Mouse (Mus musculus): ENCODE measurements around the gene Gk5. TPM values are rescaled to one million over a fixed set of nuclear protein-coding genes. Genes with fewer than 3 reads are reported as not detected.

Gene Gk5
- polyA plus RNA-seq, 1 experiment from 2014 or later = 7.4 TPM

DNA sequence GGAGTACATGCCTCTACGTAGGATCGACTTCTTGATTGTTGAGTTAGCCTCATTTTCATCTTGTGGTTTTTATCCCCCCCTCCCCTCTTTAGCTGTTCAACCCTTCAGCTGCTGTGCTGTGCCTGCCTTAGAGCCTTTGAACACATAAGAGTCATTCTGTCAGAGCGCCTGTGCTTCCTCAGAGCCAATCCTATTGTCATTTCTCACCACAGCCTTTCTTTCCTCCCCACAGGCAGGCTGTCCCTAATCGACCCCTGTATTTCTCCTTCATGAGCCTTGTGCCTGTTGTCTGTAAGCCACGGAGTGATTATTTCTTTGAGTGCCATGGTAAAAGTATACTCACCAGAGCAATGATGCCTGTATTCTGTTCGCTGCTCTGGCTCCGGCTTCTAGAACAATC, 16.3 kb downstream of the Gk5 start:
- DNase-seq (ENCODE audit: low spot score) (no peak), ATAC-seq (ENCODE audit: low read depth) (no peak)
- no peak overlapping the region for H3K4me3 ChIP-seq (ENCODE audit: low read depth, low read length)
- WGBS = 60% methylated on average over 7 of the region's 7 CpGs
- peaks cover 3% of the 10 kb centered on the region; the same call in 1 of the 2 replicates for H3K4me1 ChIP-seq (ENCODE audit: control insufficient read depth, insufficient read depth, low read length)
- H3K36me3 ChIP-seq (ENCODE audit: control insufficient read depth, insufficient read depth, low read length) = peaks cover 13% of the 10 kb centered on the region; the same call in 1 of the 2 replicates
- no peaks in the 10 kb centered on the region for H3K9me3 ChIP-seq (ENCODE audit: control insufficient read depth, low read length)
- H3K27ac ChIP-seq (replicated peaks; ENCODE audit: low read depth, low read length) = no peak overlapping the region; the same call in 1 of the 2 replicates
- no peak overlapping the region for H3K4me2 ChIP-seq (ENCODE audit: low read depth, low read length)
- H3K9ac ChIP-seq (ENCODE audit: low read depth, low read length) = no peak overlapping the region
- H3K27me3 ChIP-seq (replicated peaks; ENCODE audit: control insufficient read depth, insufficient read depth, low read length) = no peaks in the 10 kb centered on the region

- no peak overlapping the region for H3K4me2 ChIP-seq (ENCODE audit: low read depth, low read length)
- DNase-seq (ENCODE audit: low spot score) = no peak
- H3K4me1 ChIP-seq (ENCODE audit: control insufficient read depth, insufficient read depth, low read length) = peaks cover 3% of the 10 kb centered on the region; the same call in 1 of the 2 replicates
- no peaks in the 10 kb centered on the region for H3K27me3 ChIP-seq (replicated peaks; ENCODE audit: control insufficient read depth, insufficient read depth, low read length)
- H3K9ac ChIP-seq (ENCODE audit: low read depth, low read length) = no peak overlapping the region
- ATAC-seq (ENCODE audit: low read depth) = no peak
- WGBS = 91% methylated on average over 9 of the region's 9 CpGs
- peaks cover 19% of the 10 kb centered on the region; the same call in 1 of the 2 replicates for H3K36me3 ChIP-seq (ENCODE audit: control insufficient read depth, insufficient read depth, low read length)
- H3K27ac ChIP-seq (replicated peaks; ENCODE audit: low read depth, low read length) = no peak overlapping the region
- H3K4me3 ChIP-seq (ENCODE audit: low read depth, low read length) = no peak overlapping the region
- no peaks in the 10 kb centered on the region for H3K9me3 ChIP-seq (ENCODE audit: control insufficient read depth, low read length)
Measured at GRCm38 (mm10) chr9:96138958-96139357, 19.8 kb downstream of the Gk5 start.

GRCm38 (mm10) chr9:96139876-96140275, 20.7 kb downstream of the Gk5 start:
- ATAC-seq (ENCODE audit: low read depth) (no peak), DNase-seq (ENCODE audit: low spot score) (no peak)
- Histone ChIP-seq H3K27ac (replicated peaks; ENCODE audit: low read depth, low read length) (no peak overlapping the region), H3K36me3 (ENCODE audit: control insufficient read depth, insufficient read depth, low read length) (peaks cover 19% of the 10 kb centered on the region; the same call in 1 of the 2 replicates), H3K4me1 (ENCODE audit: control insufficient read depth, insufficient read depth, low read length) (peaks cover 3% of the 10 kb centered on the region; the same call in 1 of the 2 replicates), H3K4me3 (ENCODE audit: low read depth, low read length) (no peak overlapping the region), H3K4me2 (ENCODE audit: low read depth, low read length) (no peak overlapping the region), H3K9me3 (ENCODE audit: control insufficient read depth, low read length) (no peaks in the 10 kb centered on the region), H3K9ac (ENCODE audit: low read depth, low read length) (no peak overlapping the region), H3K27me3 (replicated peaks; ENCODE audit: control insufficient read depth, insufficient read depth, low read length) (no peaks in the 10 kb centered on the region)
- WGBS = 44% methylated on average over 5 of the region's 5 CpGs

DNA sequence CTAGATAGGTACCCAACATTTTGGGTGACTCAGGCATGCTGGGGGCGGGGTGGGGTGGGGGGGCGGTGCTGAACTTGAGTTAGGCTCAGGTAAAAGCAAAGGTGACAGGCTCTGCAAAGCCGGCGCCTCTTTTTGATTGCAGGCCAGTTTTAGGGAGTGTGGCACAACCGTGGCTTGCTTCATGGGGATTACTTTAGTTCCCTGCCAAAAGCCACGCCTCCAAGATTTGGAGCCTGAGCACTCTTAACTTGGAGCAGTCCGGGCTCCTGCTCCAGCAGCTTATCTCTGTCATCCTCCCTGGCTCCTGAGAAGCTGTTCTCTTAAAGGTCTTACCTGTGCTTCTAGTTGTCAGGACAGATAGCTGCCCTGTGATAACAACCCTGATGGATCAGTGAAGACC, 21.8 kb downstream of the Gk5 start:
- no peaks in the 10 kb centered on the region for H3K9me3 ChIP-seq (ENCODE audit: control insufficient read depth, low read length)
- ATAC-seq (ENCODE audit: low read depth) = no peak
- no peak overlapping the region for H3K9ac ChIP-seq (ENCODE audit: low read depth, low read length)
- WGBS = 66% methylated on average over 7 of the region's 7 CpGs
- no peak for DNase-seq (ENCODE audit: low spot score)
- no peak overlapping the region for H3K4me2 ChIP-seq (ENCODE audit: low read depth, low read length)
- no peak overlapping the region for H3K27ac ChIP-seq (replicated peaks; ENCODE audit: low read depth, low read length)
- no peaks in the 10 kb centered on the region for H3K27me3 ChIP-seq (replicated peaks; ENCODE audit: control insufficient read depth, insufficient read depth, low read length)
- no peaks in the 10 kb centered on the region for H3K4me1 ChIP-seq (ENCODE audit: control insufficient read depth, insufficient read depth, low read length)
- no peak overlapping the region for H3K4me3 ChIP-seq (ENCODE audit: low read depth, low read length)
- H3K36me3 ChIP-seq (ENCODE audit: control insufficient read depth, insufficient read depth, low read length) = peaks cover 20% of the 10 kb centered on the region; the same call in 1 of the 2 replicates

- Histone ChIP-seq H3K36me3 (ENCODE audit: control insufficient read depth, insufficient read depth, low read length) (peaks cover 36% of the 10 kb centered on the region), H3K9me3 (ENCODE audit: control insufficient read depth, low read length) (no peaks in the 10 kb centered on the region), H3K9ac (ENCODE audit: low read depth, low read length) (no peak overlapping the region), H3K27me3 (replicated peaks; ENCODE audit: control insufficient read depth, insufficient read depth, low read length) (no peaks in the 10 kb centered on the region), H3K4me3 (ENCODE audit: low read depth, low read length) (no peak overlapping the region), H3K4me2 (ENCODE audit: low read depth, low read length) (no peak overlapping the region), H3K27ac (replicated peaks; ENCODE audit: low read depth, low read length) (no peak overlapping the region), H3K4me1 (ENCODE audit: control insufficient read depth, insufficient read depth, low read length) (no peaks in the 10 kb centered on the region)
- no peak for ATAC-seq (ENCODE audit: low read depth)
- WGBS = 78% methylated on average over 6 of the region's 6 CpGs
- no peak for DNase-seq (ENCODE audit: low spot score)
Measured at GRCm38 (mm10) chr9:96142499-96142898, 23.3 kb downstream of the Gk5 start.

- Histone ChIP-seq H3K4me1 (ENCODE audit: control insufficient read depth, insufficient read depth, low read length) (no peaks in the 10 kb centered on the region), H3K4me2 (ENCODE audit: low read depth, low read length) (no peak overlapping the region)
Measured at GRCm38 (mm10) chr9:96143633-96144032, 24.5 kb downstream of the Gk5 start.

DNA sequence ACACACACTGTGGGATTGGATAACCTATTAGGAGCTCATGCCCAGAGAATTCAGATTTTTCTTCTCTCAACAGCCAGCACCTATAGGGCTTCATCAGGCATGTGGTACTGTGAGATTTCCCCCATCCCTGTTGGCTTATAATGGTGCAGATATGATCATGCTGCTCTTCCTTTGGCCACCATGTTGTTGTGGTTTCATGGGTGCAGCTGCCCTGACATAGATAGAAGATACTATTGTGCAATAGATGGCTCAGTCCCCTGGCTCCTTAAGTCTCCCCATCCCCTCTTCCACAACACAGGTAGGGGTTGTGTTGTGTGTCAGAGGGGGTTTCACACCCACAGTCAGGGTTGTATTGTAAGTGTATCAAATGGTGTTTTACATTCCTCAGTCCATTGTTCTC, 25.7 kb downstream of the Gk5 start:
- no peak overlapping the region for H3K9ac ChIP-seq (ENCODE audit: low read depth, low read length)
- H3K36me3 ChIP-seq (ENCODE audit: control insufficient read depth, insufficient read depth, low read length) = peaks cover 37% of the 10 kb centered on the region
- ATAC-seq (ENCODE audit: low read depth) (no peak), DNase-seq (ENCODE audit: low spot score) (no peak)
- no peaks in the 10 kb centered on the region for H3K4me1 ChIP-seq (ENCODE audit: control insufficient read depth, insufficient read depth, low read length)
- H3K9me3 ChIP-seq (ENCODE audit: control insufficient read depth, low read length) = no peaks in the 10 kb centered on the region
- no peaks in the 10 kb centered on the region for H3K27me3 ChIP-seq (replicated peaks; ENCODE audit: control insufficient read depth, insufficient read depth, low read length)
- H3K27ac ChIP-seq (replicated peaks; ENCODE audit: low read depth, low read length) = no peak overlapping the region
- no peak overlapping the region for H3K4me2 ChIP-seq (ENCODE audit: low read depth, low read length)
- no peak overlapping the region for H3K4me3 ChIP-seq (ENCODE audit: low read depth, low read length)

More at GRCm38 (mm10) chr9:96143633-96144032, 24.5 kb downstream of the Gk5 start:
- H3K9ac ChIP-seq (ENCODE audit: low read depth, low read length) = no peak overlapping the region
- H3K9me3 ChIP-seq (ENCODE audit: control insufficient read depth, low read length) = no peaks in the 10 kb centered on the region
- H3K36me3 ChIP-seq (ENCODE audit: control insufficient read depth, insufficient read depth, low read length) = peaks cover 40% of the 10 kb centered on the region
- no peaks in the 10 kb centered on the region for H3K27me3 ChIP-seq (replicated peaks; ENCODE audit: control insufficient read depth, insufficient read depth, low read length)
- ATAC-seq (ENCODE audit: low read depth) (no peak), DNase-seq (ENCODE audit: low spot score) (no peak)
- no peak overlapping the region for H3K27ac ChIP-seq (replicated peaks; ENCODE audit: low read depth, low read length)
- no peak overlapping the region for H3K4me3 ChIP-seq (ENCODE audit: low read depth, low read length)
- 93% methylated on average over 4 of the region's 4 CpGs for WGBS

GRCm38 (mm10) chr9:96152801-96153200, 33.6 kb downstream of the Gk5 start:
- no peak overlapping the region for H3K27ac ChIP-seq (replicated peaks; ENCODE audit: low read depth, low read length)
- H3K36me3 ChIP-seq (ENCODE audit: control insufficient read depth, insufficient read depth, low read length) = peaks cover 22% of the 10 kb centered on the region
- DNase-seq (ENCODE audit: low spot score) (no peak), ATAC-seq (ENCODE audit: low read depth) (no peak)
- H3K9me3 ChIP-seq (ENCODE audit: control insufficient read depth, low read length) = no peaks in the 10 kb centered on the region
- H3K9ac ChIP-seq (ENCODE audit: low read depth, low read length) = no peak overlapping the region
- 92% methylated on average over 7 of the region's 7 CpGs for WGBS
- H3K4me1 ChIP-seq (ENCODE audit: control insufficient read depth, insufficient read depth, low read length) = no peaks in the 10 kb centered on the region
- no peak overlapping the region for H3K4me2 ChIP-seq (ENCODE audit: low read depth, low read length)
- no peaks in the 10 kb centered on the region for H3K27me3 ChIP-seq (replicated peaks; ENCODE audit: control insufficient read depth, insufficient read depth, low read length)
- no peak overlapping the region for H3K4me3 ChIP-seq (ENCODE audit: low read depth, low read length)

- H3K4me3 ChIP-seq (ENCODE audit: low read depth, low read length) = no peak overlapping the region
- H3K4me1 ChIP-seq (ENCODE audit: control insufficient read depth, insufficient read depth, low read length) = no peaks in the 10 kb centered on the region
- H3K27ac ChIP-seq (replicated peaks; ENCODE audit: low read depth, low read length) = no peak overlapping the region
- no peak overlapping the region for H3K9ac ChIP-seq (ENCODE audit: low read depth, low read length)
- ATAC-seq (ENCODE audit: low read depth) (no peak), DNase-seq (ENCODE audit: low spot score) (peak; percentile 20)
- H3K27me3 ChIP-seq (replicated peaks; ENCODE audit: control insufficient read depth, insufficient read depth, low read length) = no peaks in the 10 kb centered on the region
- no peak overlapping the region for H3K4me2 ChIP-seq (ENCODE audit: low read depth, low read length)
- no peaks in the 10 kb centered on the region for H3K9me3 ChIP-seq (ENCODE audit: control insufficient read depth, low read length)
- H3K36me3 ChIP-seq (ENCODE audit: control insufficient read depth, insufficient read depth, low read length) = peaks cover 13% of the 10 kb centered on the region
- 34% methylated on average over 4 of the region's 4 CpGs for WGBS
Measured at GRCm38 (mm10) chr9:96158431-96158830, 39.3 kb downstream of the Gk5 start.
